Mouse (Mus musculus): ENCODE measurements around the gene Gm37240.

DNA sequence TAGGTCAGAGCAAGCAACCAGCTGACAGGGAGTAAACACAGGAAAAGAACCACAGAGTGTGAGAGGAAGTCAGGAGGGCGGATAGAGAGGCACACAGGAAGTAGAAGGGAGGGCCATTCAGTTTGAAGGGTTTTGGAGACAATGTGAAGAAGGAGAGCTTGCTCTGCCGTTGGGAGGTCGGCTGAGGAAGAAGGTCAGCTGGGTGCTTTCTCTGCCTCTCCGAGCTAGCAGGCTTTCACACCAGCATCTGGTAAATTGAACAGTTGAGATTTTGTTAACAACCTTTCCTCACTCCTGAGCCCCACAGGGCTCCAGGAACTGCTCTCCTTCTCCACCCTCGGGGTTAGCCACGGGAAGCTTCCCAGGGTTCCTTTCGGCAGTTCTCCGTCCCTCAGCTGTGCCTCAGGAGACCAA lies 692.2 kb downstream of the Gm37240 start:
- TF ChIP-seq CTCF (IDR thresholded peaks at IDR 0.05; ENCODE audit: borderline replicate concordance, insufficient read depth, low read depth, low read length): no peak
- no peak for TF ChIP-seq POLR2A (IDR thresholded peaks at IDR 0.05; ENCODE audit: borderline replicate concordance, insufficient read depth, low read length)
